Mouse (Mus musculus) forebrain, embryonic 12.5 days (tissue): ENCODE results near the gene Hsf2bp. TPM values are rescaled to one million over a fixed set of nuclear protein-coding genes. Genes with fewer than 3 reads are reported as not detected.
A peak's percentile ranks its signal among the peaks of the same experiment; 100 is the strongest.

Source experiments
- ATAC-seq: fragments of 200-750 bp; cut with Nextera tagmentation; 2 replicates; pipeline ENCODE4 v1.8.0; 2017; ENCODE audit warnings: moderate TSS enrichment; ENCODE audit not compliant: low FRiP score
- H3K27ac ChIP-seq: fragments of 300-500 bp; sonication (generic); 2 replicates; pipeline ENCODE4 v1.5.1; 2016; ENCODE audit warnings: mild to moderate bottlenecking
- H3K27me3 ChIP-seq: fragments of 300-500 bp; sonication (generic); 2 replicates; pipeline ENCODE4 v1.6.1; 2016; ENCODE audit warnings: mild to moderate bottlenecking
- H3K36me3 ChIP-seq: fragments of 300-500 bp; sonication (generic); replicated peaks from 2 replicates; pipeline ENCODE4 v1.6.1; 2016; ENCODE audit warnings: mild to moderate bottlenecking
- H3K4me1 ChIP-seq: fragments of 300-500 bp; sonication (generic); 2 replicates; pipeline ENCODE4 v1.6.1; 2016
- H3K4me2 ChIP-seq: fragments of 300-500 bp; sonication (generic); 2 replicates; pipeline ENCODE4 v1.6.1; 2016; ENCODE audit warnings: mild to moderate bottlenecking, moderate library complexity
- H3K4me3 ChIP-seq: fragments of 300-500 bp; sonication (generic); replicated peaks from 2 replicates; pipeline ENCODE4 v1.5.1; 2016; ENCODE audit warnings: mild to moderate bottlenecking
- H3K9ac ChIP-seq: fragments of 300-500 bp; sonication (generic); 2 replicates; pipeline ENCODE4 v1.6.1; 2016; ENCODE audit warnings: mild to moderate bottlenecking
- H3K9me3 ChIP-seq: fragments of 300-500 bp; sonication (generic); 2 replicates; pipeline ENCODE4 v1.6.1; 2016
- WGBS: fragments of 180-500 bp; shearing (Covaris S2); methylation state at CpG from one replicate; pipeline ENCODE4 v1.1.7; 2016; 5-methylcytosine and 5-hydroxymethylcytosine counted together
- polyA plus RNA-seq: library from polyadenylated mRNA; unstranded; fragments of >200 nt; fragmentation: Nextera tagmentation; extraction: Ambion mirVana; gene quantifications from 2 replicates; pipeline ENCODE4 v1.2.1, GENCODE M21; 2016

Hsf2bp gene
- polyA plus RNA-seq, 1 experiment from 2014 or later = 0.55 TPM

DNA sequence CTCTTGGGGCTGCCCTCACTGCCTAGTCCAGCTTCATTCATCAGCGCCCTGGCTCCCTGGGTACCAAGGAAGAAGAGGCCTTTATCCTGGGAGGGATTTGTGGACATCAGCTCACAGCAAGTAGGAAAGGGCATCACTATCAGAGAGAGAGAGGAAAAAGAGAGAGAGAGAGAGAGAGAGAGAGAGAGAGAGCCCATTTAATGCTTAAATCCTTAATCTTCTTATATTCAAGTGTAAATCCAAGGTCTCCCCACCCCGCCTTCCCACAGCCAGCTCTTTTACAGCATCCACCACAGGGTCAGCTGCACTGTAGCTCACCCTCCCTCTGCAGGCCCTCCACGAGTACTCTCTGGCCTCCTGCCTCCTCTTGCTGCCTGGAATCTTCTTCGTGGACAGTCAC lies 94.5 kb downstream of the Hsf2bp start:
- H3K27ac ChIP-seq = no peak overlapping the region
- no peak for ATAC-seq
- no peak overlapping the region for H3K4me2 ChIP-seq
- H3K27me3 ChIP-seq = no peaks in the 10 kb centered on the region
- no peaks in the 10 kb centered on the region for H3K9me3 ChIP-seq
- no peak overlapping the region for H3K9ac ChIP-seq
- H3K4me1 ChIP-seq = peaks cover 15% of the 10 kb centered on the region; the same call in 1 of the 2 replicates
- H3K4me3 ChIP-seq = no peak overlapping the region
- H3K36me3 ChIP-seq = no peaks in the 10 kb centered on the region
- 47% methylated on average over 4 of the region's 4 CpGs for WGBS

DNA sequence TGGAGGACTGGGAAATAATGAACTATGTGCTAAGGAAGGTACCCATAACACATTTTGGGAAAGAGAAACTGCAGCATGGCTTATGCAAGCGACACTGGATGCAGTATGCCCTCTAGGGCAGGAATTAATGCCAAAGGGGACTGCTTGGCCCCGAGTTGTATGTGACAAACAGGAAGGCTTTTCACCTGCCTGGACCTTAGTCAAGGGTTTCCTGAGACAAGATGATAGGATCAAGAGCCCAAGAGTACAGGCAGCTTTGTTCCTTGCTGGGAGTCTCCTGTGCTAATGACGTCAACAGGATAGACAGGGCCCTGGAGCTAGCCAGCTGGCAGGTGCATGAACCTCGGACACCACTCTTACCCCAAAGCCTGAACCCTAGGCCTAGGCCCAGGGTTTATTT lies 95.5 kb downstream of the Hsf2bp start:
- Histone ChIP-seq H3K27me3 (no peaks in the 10 kb centered on the region), H3K4me2 (no peak overlapping the region), H3K4me3 (no peak overlapping the region), H3K36me3 (no peaks in the 10 kb centered on the region), H3K4me1 (peaks cover 15% of the 10 kb centered on the region; the same call in 1 of the 2 replicates), H3K27ac (no peak overlapping the region), H3K9ac (no peak overlapping the region), H3K9me3 (no peaks in the 10 kb centered on the region)
- WGBS = 78% methylated on average over 4 of the region's 4 CpGs
- no peak for ATAC-seq

GRCm38 (mm10) chr17:31939292-31940060 lies 96.7 kb downstream of the Hsf2bp start:
- H3K4me1 ChIP-seq = peaks cover 15% of the 10 kb centered on the region; the same call in 1 of the 2 replicates
- no peak overlapping the region for H3K4me3 ChIP-seq
- H3K9me3 ChIP-seq = no peaks in the 10 kb centered on the region
- no peak overlapping the region for H3K4me2 ChIP-seq
- no peak for ATAC-seq
- 89% methylated on average over 16 of the region's 16 CpGs for WGBS
- H3K9ac ChIP-seq = no peak overlapping the region
- no peak overlapping the region for H3K27ac ChIP-seq
- no peaks in the 10 kb centered on the region for H3K36me3 ChIP-seq
- H3K27me3 ChIP-seq = no peaks in the 10 kb centered on the region

- no peak for ATAC-seq
- Histone ChIP-seq H3K9ac (no peak overlapping the region), H3K4me2 (no peak overlapping the region), H3K27me3 (no peaks in the 10 kb centered on the region), H3K4me3 (no peak overlapping the region), H3K36me3 (no peaks in the 10 kb centered on the region), H3K4me1 (peaks cover 18% of the 10 kb centered on the region; the same call in 1 of the 2 replicates), H3K27ac (no peak overlapping the region), H3K9me3 (no peaks in the 10 kb centered on the region)
- WGBS = 84% methylated on average over 12 of the region's 12 CpGs
Measured at GRCm38 (mm10) chr17:31938539-31939260, 97.4 kb downstream of the Hsf2bp start.

DNA sequence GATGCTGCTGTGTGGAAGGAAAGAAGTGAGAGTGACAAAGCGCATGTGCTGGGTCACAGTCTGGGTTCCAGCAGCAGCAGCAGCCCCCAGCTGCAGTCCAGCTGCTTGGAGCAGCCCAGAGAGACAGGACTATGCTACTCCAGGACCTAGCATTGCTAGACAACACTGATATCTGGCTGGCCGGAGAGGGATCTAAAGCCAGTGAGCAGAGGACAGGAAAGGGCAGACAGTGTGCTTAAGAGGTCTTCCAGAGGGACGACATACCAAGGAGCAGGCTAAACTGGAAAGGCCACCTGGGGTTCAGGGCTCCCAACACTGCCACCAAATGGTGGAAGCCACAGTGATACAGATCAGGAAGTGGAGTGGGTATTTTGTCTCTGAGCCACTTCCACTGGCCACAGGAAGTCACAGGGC lies 99.0 kb downstream of the Hsf2bp start:
- peaks cover 18% of the 10 kb centered on the region; the same call in 1 of the 2 replicates for H3K4me1 ChIP-seq
- H3K9me3 ChIP-seq = no peaks in the 10 kb centered on the region
- no peak overlapping the region for H3K9ac ChIP-seq
- no peaks in the 10 kb centered on the region for H3K27me3 ChIP-seq
- no peak overlapping the region for H3K27ac ChIP-seq
- H3K36me3 ChIP-seq = no peaks in the 10 kb centered on the region
- WGBS = 43% methylated on average over 3 of the region's 3 CpGs
- H3K4me2 ChIP-seq = no peak overlapping the region
- H3K4me3 ChIP-seq = no peak overlapping the region
- no peak for ATAC-seq

- no peak for ATAC-seq
- Histone ChIP-seq H3K4me2 (no peak overlapping the region), H3K27ac (no peak overlapping the region), H3K9me3 (no peaks in the 10 kb centered on the region), H3K4me1 (peaks cover 17% of the 10 kb centered on the region; the same call in 1 of the 2 replicates), H3K4me3 (no peak overlapping the region), H3K9ac (no peak overlapping the region), H3K36me3 (no peaks in the 10 kb centered on the region), H3K27me3 (no peaks in the 10 kb centered on the region)
- WGBS = 66% methylated on average over 3 of the region's 3 CpGs
Measured at GRCm38 (mm10) chr17:31935841-31936240, 100.3 kb downstream of the Hsf2bp start.

DNA sequence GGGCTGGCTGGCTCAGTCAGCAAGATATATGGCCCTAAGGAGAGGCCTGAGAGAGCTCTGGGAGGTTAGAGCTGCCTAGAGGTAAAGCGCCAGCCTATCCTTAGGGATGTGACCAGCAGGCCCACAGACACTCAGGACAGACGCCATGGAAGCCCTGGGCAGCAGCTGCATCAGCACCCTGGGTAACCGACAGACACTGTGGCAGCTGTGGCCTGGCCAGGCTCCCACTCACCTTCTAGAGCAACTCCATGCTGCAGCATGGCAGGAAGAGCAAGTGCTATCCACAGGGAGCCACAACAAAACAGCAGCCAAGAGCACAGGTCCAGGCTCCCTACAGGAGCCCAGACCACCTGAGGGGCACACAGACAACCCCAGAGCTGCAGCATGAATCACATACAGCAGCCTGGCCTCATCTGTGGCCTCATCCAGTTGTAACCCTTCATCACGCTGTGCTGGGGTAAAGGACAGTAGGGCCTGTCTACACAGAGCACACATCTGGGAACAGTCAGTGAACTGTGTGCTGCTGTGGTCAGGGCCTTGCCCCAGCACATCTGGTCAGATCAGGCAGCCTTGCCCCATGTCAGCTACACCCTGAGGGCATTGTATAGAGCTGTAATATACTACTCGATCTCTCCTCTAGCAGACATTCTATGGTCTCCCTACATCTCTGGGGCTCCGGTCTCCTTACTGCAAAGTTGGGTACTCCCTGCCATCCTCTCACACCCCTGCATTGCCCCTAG lies 100.9 kb downstream of the Hsf2bp start:
- H3K4me2 ChIP-seq = no peak overlapping the region

GRCm38 (mm10) chr17:31933956-31934355 lies 102.2 kb downstream of the Hsf2bp start:
- Histone ChIP-seq H3K27ac (no peak overlapping the region), H3K4me2 (no peak overlapping the region), H3K9ac (no peak overlapping the region), H3K27me3 (no peaks in the 10 kb centered on the region), H3K36me3 (no peaks in the 10 kb centered on the region), H3K9me3 (no peaks in the 10 kb centered on the region), H3K4me1 (peaks cover 23% of the 10 kb centered on the region; the same call in 1 of the 2 replicates), H3K4me3 (no peak overlapping the region)
- no peak for ATAC-seq
- 50% methylated on average over 1 of the region's 1 CpGs for WGBS

More for the DNA sequence above, 100.9 kb downstream of the Hsf2bp start:
- no peaks in the 10 kb centered on the region for H3K27me3 ChIP-seq
- ATAC-seq = no peak
- H3K36me3 ChIP-seq = no peaks in the 10 kb centered on the region
- no peak overlapping the region for H3K4me3 ChIP-seq
- H3K9ac ChIP-seq = no peak overlapping the region
- peaks cover 17% of the 10 kb centered on the region; the same call in 1 of the 2 replicates for H3K4me1 ChIP-seq
- H3K9me3 ChIP-seq = no peaks in the 10 kb centered on the region
- no peak overlapping the region for H3K27ac ChIP-seq
- 77% methylated on average over 6 of the region's 6 CpGs for WGBS

GRCm38 (mm10) chr17:31931499-31931898 lies 104.7 kb downstream of the Hsf2bp start:
- H3K9ac ChIP-seq = 0 out of 2 replicates have a peak overlapping the region, but pooled peaks have one; percentile 7

DNA sequence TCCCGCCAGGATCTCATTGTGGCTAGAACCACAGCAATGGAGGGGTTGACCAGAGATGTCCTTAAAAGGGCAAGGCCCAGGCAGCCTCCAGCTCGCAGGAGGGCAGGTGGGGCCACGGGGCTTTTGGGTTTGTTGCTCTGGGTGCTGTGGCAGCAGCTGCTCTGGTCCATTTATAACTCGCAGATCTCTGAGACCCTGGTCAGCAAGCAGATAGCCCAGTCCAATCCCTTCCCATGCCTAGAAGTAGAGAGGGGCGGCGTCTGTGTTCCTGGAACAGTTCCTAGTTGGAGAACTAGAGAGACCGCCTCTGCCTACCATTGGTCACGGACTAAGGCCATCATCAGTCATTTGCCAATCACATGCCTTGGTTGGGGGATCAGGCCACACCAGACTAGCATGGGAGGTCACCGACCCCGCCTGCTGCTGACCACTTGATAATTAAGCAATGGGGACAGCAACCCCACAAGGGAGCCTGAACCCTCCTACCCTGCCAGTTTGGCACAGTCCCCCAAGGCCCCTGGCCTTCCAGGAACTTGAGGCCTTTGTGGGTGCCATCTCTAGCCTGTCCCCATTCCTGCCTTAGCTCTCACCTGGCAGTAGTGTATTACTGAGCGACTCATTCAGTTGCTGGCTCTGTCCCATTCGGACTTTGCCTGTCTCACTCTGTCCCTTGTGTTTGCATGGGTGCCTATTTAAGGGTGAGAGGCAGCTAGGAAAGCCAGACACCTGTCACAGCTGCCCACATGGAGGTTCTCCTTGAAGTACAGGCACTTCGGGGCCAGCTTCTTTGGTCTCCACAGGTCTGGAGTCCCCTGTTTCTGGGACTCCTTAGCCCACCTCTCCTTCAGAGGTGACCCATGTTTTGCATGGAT lies 106.1 kb downstream of the Hsf2bp start:
- H3K4me3 ChIP-seq = no peak overlapping the region
- H3K36me3 ChIP-seq = no peaks in the 10 kb centered on the region
- peaks cover 19% of the 10 kb centered on the region; the same call in 1 of the 2 replicates for H3K4me1 ChIP-seq
- no peak overlapping the region for H3K9ac ChIP-seq
- 56% methylated on average over 13 of the region's 13 CpGs for WGBS
- H3K27ac ChIP-seq = no peak overlapping the region
- no peak; the same call in 1 of the 2 replicates for ATAC-seq
- no peaks in the 10 kb centered on the region for H3K9me3 ChIP-seq
- no peaks in the 10 kb centered on the region for H3K27me3 ChIP-seq
- H3K4me2 ChIP-seq = no peak overlapping the region

More at GRCm38 (mm10) chr17:31931499-31931898, 104.7 kb downstream of the Hsf2bp start:
- Histone ChIP-seq H3K4me3 (no peak overlapping the region), H3K27ac (no peak overlapping the region), H3K9me3 (no peaks in the 10 kb centered on the region), H3K27me3 (no peaks in the 10 kb centered on the region), H3K4me1 (peaks cover 19% of the 10 kb centered on the region; the same call in 1 of the 2 replicates), H3K4me2 (no peak overlapping the region), H3K36me3 (no peaks in the 10 kb centered on the region)
- WGBS = 43% methylated on average over 7 of the region's 7 CpGs
- ATAC-seq = no peak

DNA sequence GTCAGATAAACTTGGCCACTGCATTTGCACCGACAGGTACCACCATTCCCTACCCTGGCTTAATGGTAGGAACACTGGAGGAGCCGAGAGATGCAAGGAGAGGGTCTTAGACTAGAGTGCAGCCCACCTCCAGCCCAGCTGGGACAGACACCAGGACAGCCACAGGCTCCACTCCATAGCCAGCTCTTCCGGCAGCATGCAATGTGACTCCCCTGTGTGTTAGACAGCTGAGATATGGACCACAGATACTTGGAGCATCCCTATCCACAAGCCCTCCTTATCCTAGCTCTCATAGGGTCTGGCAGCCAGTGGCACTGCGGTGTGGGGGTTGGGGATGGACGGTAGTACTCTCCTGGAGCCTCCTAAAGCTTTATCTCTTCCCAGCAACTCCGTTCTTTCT lies 107.1 kb downstream of the Hsf2bp start:
- Histone ChIP-seq H3K4me2 (no peak overlapping the region), H3K27me3 (no peaks in the 10 kb centered on the region), H3K27ac (no peak overlapping the region), H3K36me3 (no peaks in the 10 kb centered on the region), H3K9ac (no peak overlapping the region), H3K9me3 (no peaks in the 10 kb centered on the region), H3K4me1 (peaks cover 19% of the 10 kb centered on the region; the same call in 1 of the 2 replicates), H3K4me3 (no peak overlapping the region)
- no peak for ATAC-seq
- 89% methylated on average over 6 of the region's 6 CpGs for WGBS
